Mouse (Mus musculus) adrenal gland, postnatal 10 days (tissue): ENCODE data around the gene Syt8. TPM values are rescaled to one million over a fixed set of nuclear protein-coding genes. Genes with fewer than 3 reads are reported as not detected.
"Not testable (repeated sequence)": the region's sequence is repeated elsewhere in the genome, so short reads cannot be mapped to it uniquely, and the experiment has no call there.

Experiments
- DNase-seq: peaks from one replicate; pipeline ENCODE4 v3.0.0; 2021; ENCODE audit warnings: mixed read lengths
- long read RNA-seq, 2 experiments: library from polyadenylated mRNA; stranded (forward); transcript quantifications; one replicate each; pipeline ENCODE4 v2.0.0; 2021
- total RNA-seq, 2 experiments: library from RNA; stranded (reverse); gene quantifications; 2 replicates each; pipeline ENCODE4 v1.2.3; 2021

Gene Syt8
- total RNA-seq, result not detected
- long read RNA-seq, experiment 1, result 0 reads
- long read RNA-seq, experiment 2, result 0 reads

DNA sequence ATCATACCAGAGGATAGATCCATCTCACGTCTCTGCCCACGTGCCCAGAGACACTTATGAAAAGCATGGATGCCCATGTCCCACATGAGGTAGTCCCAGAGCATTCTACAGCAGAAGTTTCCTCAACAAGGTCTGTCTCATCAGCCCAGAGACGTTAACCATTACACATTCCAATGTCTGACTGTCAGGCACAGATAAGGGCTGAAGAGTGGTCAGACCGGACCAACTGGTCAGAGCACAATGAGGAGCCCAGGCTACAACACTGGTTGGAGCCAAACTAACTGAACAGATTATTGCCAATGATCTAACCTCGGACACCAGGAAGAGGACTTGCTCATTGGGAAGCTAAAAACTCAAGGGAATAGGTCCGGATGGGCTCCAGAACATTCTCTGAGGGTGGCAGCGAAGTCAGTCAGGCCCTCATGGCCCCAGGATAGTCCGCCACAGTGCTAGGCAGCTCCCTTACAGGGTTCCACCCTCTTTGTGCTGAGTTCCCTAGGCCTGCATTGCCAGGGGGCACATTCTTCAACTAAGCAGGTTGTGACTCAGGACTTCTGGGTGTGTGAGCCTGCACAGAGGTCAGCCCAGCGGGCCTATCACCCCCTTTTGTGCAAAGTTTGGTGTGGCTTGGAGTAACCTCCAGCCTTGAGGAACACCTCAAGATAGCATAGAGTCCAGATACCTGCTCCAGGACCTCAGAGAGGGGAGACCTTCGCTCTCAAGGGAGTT is at the start of gene Syt8:
Gene Syt8 (plus strand): TSS at position 714 of the 729 bp plus-strand sequence.
- no peak for DNase-seq

DNA sequence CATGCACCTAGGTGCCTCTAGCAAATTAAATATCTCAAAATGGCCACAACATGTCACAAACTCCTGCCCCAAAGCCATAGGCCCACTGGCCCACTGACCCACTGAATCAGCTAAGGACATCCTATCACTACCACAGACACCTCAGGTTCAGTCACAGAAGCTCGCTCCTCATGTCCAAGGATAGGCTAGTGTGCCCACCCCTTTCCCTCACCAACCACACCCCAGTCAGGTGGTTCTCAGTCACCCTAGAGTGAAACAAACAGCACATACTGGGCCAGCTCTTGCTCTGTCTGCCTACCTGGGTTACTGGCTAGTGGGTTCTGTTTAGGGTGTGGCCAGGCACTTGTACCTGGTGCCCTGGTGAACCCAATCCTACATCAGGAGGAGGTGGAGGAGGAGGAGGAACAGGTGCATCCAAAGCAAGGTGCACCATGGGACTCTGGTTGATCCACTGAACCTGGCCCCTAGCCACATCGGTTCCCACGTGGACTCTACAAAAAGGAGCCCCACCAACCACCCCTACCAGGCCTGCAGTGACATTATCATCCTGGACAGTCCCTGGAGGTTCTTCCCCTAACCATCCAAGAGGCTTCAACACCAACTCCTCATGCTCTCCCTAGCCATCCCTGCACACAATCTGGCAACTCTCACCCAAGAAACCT is 48.8 kb upstream of the Syt8 start:
- no peak for DNase-seq

DNA sequence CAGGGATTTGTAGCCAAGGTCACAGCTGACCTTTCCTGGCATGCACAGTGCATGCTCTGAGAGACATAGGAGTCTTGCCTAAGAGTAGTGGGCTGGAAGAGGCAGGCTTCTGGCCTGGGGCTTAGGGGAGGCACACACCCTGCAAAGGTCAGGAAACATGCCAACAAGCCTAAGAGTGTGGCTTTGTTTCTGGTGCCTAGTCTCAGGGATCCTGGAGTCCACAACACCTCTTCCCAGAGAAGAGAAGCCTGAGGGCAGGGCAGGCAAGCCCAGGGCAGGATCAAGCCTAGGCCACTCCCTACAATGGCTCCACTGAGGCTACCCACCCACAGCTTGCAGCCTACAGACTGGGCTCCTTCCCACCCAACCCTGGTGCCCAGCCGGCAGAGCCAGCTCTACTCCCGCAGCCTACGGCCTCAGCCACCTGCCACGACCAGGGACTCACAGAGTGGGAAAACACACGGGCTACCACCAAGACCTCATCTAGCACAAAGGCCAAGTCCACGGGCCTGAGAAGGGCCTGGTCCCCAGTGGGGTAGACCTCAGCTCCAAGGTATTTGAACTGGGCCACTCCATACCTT is 47.9 kb upstream of the Syt8 start:
- peak; percentile 79 for DNase-seq

DNA sequence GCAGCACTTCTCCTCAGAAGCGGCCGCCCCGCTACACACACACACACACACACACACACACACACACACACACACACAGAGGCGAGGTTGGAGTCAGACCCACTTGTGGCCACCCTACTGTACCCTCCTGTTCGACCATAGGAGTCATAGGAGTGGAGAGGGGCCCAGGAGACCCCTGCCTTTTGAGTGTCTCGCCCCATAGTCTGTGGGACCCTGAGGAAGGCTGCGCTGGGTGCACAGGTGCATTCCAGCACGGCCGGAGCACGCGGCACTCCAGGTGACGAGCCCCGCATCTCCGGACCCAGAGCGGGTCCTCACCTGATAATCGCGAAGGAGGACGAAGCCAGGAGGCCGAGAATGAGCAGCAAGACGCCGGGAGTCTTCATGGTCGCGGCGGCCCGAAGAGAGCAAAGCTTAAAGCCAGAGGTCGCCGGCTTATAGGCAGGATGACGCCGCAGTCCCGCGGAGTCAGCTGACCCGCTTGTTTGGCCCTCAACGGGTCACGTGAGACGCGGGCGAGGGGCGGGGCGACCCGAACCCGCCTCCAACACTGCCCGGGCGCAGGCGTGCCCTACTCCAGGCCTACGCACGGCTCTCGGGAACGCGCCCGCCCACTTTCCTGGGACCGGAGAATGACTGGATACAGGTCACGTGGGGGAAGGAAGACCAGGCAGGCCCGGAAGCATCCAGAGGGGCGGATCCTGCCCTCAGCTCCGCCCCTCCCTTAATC is 47.1 kb upstream of the Syt8 start, which contains the start of gene Ctsd:
Gene Ctsd (minus strand): TSS at position 620 of the 730 bp plus-strand sequence.
- DNase-seq, result peak; percentile 99

DNA sequence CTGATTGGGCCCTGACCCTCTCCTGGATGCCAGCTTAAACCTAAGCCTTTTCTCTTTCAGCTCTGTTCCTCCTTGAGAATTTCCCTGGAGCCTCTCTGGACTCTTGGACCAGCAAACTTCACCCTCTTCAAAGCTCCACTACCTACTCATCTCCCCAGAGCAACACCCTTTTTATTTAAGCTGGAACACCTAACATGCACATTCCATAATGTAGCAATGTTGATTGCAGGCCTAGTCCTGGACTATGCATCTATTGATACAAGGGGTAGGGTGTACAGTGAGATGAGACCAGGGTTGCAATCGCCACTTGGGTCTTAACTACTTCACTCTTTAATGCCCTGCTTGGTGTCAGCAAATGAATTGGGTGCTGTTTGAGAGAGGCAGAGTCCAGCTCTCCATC is 46.5 kb upstream of the Syt8 start:
- no peak for DNase-seq

DNA sequence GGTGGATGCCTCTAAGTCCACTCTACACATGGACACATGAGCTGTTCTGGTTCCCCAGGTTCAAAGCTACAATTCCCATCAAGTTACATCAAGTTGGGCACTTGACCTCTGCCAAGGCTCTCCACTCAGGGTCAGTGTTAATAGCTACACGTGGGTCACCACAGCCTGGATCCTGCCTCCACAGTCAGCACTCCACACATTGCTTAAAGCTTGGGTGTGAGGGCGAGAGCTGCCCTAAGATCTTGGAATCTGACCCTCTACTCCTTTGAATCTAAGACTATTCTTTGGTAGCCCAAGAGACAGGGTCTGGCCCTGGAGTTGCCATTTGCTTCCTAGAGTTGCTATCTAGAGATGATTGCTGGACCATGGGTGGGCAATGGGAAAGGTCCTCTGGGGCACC is 45.9 kb upstream of the Syt8 start:
- DNase-seq, result no peak

DNA sequence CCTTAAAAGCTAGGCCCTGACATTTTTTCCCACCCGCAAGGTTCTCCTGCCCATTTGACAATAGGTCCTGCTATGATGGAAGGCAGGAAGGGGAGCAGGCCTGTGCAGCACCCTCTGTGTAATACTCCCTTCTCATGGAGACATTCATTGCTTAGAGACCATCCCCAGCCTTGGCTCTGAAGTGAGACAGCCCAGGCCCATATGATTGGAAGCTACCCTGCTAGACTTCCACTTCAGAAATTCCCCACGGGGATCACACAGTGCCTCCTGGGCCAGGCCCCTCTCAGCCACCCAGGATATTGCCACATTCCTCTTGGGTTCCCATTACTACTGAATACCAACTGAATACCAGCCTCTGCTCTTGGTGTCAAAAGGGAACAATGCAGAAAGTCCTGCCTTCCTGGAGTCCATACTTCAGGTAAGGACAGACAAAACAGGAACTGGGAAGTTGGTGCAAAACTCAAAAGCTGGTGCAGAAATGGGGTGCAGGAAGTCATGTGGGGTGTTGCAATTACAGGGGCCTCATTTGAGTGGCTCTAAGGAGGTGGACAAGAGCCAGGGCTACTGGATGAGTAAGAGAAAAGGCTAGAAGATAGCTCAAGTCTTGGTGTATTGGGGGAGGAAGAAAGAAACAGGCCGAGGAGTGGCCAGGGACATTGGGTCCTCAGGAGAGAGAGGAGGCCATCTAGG is 44.5 kb upstream of the Syt8 start:
- DNase-seq, result no peak

DNA sequence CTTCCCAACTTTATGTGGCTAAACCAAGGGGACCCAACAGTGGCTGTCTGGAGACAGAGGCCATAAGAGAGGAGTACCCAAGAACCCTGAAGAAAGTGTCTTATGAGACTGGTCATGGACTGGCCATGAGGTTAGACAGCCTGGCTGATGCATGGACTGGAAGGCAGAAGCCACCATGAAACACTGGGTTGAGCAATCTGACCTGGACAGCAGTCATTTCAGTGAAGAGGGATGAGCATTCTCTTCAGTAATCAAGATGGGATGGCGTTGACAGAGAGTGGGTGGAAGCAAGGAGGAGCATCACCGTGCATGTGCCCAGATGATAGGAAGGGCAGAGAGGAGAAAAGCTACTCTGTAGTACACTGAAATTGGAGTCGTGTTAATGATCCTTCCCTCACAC is 43.5 kb upstream of the Syt8 start:
- no peak for DNase-seq

DNA sequence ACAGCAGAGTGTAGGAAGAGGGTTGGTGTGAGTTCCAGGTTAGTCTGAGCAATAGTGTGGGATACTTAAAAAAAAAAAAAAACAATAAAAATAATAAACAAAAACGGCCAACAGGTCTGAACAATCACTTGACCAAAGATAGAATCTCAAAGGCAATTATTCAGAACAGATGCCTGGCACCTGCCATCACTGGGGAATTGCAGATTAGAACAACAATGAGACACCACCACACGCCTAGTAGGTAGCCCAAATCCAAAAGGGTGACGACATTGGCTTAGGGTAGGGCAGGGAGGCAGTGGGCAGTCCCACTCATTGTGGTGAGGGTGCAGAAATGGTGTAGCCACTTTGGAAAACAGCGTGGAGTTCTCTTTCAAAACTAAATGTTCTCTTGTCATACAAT is 43.0 kb upstream of the Syt8 start:
- DNase-seq, result no peak

DNA sequence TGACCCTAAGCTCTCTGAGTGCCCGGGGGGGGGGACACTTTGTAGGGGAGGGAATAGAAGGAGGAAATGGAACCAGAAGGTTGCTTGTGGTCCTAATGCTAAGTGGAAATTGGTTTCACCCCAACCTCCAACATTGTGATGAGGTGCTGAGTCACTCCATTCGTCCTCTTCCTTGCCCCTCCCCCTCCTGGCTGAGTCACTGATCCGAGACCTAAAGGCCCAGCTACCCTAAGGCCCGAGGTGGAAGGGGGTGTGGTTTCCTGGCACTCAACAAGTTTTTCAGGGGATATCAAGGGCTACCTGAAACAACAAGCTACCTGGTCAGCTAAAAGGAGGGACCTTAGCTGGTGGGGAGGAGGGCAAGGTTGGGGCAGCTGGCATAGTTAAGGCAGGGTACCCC is 41.5 kb upstream of the Syt8 start:
- DNase-seq, result peak; percentile 81

DNA sequence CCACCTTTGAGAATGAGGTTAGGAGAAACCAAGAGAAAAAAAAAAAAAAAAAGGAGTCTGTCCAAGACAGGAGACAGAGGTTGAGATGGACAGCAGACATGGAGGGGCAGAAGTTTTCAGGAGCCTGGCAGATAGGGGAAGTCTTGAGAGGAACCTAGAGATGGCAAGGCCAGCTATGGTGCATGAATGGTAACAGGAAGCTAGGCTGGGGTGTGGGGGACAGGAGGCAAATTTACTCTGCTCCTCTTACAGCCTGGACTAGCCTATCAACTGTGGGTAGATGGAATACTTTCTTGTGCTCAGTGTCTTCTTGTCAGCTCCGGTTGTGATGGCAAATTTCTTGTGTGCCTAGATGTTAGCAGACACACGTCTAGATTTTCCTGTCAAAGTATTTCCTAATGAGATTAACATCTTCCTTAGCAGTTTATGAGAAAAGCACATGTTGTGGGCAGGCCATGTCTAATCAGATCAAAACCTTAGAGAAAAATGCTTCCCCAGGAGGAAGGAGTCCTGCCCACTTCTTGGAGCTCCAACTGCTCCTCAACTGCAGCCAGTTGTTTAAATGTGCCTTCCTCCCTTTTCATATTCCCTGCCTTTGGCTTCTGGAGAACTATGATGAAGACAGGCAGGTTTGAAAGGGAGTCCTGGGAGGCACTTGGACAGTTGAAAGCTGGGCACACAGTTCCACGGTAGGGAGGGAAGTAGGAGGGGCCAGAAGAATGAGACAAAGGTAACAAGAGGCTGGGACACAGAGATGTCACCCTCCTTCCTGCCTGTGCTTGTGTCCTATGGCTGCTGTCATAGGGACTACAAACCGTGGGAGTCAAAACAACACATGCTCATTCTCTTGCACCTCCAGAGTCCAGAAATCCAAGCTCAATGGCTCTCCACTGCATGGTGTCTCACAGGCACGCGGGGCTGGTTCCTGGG is 40.1 kb upstream of the Syt8 start:
- DNase-seq, result no peak

DNA sequence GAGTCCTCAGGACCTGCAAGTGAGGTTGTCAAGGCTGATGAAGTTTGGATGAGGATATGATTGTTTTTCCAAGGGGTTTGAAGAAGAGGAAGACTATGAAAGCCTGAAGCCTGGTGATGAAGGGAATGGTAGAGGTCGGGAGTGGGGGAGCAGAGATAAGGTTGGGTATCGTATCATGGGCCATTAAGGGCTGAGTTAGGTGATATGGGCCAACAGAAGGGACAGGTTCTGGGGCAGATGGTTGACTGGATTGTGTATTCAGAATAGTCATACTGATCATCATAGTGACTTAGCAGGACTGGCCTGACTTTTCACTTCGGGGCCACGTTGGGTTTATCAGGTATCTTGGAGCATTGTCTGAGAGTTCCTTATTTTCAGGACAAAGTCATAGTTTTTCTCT is 39.2 kb upstream of the Syt8 start:
- DNase-seq, result no peak

DNA sequence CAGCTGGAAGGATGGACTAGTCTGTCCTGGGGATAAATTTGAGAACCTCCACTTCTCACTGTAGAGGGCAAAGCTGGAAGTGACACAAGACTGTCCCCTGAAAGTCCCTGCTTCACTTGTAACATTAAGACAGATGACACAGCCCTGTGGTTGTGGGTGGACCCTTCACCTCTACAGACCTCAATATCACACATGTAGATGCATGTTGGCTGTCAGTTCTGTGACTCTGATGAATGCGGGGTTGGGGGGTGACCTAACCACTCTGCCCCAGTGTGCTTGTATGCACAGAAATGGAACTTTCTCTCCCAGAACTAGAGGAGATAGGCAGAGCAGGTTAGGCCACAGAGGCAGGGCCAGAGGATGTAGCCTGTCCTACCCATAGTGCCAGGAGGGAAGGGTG is 38.0 kb upstream of the Syt8 start:
- DNase-seq, result no peak

DNA sequence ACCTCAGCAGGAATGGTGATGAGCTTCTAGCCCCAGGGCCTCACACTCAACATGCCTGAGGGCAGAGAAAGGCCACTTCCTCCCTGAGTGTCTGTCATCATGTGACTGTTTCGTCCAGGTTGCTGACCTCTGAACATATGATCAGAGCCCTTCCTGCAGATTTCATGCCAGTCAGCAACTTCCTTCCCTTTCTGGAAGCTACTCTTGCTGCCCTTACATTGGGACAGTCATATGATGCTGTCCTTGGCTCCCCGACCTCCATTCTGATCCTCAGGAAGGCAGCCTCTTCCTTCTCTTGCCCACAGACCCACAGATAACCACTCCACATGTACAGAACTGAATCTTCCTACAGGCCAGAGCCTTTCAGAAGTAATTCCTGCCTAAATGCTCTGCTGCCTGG is 36.6 kb upstream of the Syt8 start:
- no peak for DNase-seq

DNA sequence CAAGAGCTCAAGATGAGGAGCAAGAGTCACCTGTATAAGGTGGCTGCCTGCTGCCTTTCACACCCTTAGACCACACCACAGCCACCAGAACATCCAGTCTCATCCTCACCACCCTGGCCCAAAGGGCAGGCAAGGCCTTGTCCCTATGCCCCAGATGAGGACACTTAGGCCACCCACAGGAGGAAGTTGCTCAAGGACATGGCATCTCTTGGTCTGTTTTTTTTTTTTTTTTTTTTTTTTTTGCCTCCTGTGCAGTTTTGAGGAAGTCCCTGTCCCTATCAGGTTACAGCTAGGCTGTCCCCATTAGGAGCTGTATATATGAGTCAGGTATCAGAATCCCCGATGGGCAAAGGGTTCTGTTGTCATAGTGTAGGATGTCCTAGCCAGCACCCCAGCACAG is 35.4 kb upstream of the Syt8 start:
- DNase-seq, result no peak

DNA sequence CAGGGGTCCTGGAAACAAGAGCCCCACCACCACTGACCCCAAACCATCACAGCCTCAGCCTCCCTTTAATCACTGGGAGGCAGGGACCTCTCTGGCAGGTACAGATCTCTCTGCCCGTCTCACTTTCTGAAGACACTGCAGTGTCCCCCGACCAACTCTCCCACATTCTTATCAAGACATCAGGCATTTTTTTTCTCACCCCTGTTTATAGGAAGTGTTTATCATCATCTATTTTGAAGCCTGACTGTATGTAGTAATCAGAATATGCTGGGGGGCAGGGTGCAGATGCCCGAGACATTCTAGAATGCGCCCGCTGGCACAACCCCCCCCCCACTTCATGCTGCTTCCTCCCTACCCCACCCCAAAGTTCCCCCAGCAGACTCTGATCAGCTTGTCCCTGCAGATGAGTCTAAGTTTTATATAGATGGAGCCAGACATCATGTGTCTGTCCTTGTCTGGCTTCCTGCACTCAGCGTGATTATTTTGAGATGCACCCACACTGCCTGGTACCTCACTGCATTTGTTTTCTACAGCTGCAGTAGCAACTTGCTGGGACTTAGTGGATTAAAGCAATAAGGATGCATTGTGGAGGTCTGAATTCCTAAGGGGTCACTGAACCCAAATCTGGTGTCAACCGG is 34.4 kb upstream of the Syt8 start:
- no peak for DNase-seq

DNA sequence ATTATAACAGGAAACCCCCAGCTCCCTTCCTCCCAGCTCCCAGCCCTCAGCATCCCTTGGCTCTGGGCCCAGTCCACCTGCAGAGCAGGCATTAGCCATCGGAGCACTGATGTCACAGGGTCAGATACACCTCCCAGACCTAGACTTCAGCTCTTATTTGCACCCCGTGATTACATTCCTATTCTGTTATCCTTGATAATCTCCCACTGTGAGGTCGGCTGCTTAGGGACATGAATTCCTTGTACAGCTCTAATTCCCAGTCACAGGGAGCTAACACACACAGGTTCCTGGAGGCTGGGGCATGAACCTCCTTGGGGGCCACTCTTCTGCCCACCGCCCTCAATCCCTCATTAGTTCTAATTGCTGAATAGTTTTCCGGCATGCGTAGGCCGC is 33.9 kb upstream of the Syt8 start:
- DNase-seq, result no peak

DNA sequence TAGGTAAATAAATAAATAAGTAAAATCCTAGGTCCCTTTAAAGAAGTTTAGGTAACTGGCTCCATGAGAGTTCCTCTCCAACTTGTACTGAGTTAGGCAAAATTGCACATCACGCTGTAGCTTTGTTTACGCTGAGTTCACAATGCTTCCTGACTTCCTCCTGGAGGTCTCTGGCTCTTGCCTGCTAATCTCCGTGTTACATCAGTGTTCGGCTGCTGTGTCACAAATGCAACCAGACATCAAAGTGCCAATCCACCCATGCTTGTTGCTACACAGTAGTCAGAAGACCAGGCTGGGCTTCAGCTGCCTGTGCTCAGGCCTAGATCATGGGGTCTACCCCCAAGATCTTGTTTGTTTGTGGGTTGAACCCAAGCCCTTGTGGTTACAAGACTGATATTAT is 31.1 kb upstream of the Syt8 start:
- DNase-seq, result no peak

DNA sequence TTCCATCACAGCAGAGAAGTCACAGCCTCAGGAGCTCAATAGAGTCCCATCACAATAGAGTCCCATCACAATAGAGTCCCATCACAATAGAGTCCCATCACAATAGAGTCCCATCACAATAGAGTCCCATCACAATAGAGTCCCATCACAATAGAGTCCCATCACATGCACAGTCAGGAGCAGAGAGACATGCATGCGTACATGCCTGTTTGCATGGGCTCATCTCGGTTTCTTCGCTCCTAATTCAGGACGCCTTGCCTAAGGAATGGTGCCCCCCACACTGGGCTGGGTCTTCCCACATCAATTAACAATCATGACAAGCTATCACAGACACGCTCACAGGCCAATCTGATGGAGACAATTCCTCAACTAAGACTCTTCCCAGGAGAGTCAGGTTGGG is 29.5 kb upstream of the Syt8 start:
- DNase-seq, result not testable (repeated sequence)

DNA sequence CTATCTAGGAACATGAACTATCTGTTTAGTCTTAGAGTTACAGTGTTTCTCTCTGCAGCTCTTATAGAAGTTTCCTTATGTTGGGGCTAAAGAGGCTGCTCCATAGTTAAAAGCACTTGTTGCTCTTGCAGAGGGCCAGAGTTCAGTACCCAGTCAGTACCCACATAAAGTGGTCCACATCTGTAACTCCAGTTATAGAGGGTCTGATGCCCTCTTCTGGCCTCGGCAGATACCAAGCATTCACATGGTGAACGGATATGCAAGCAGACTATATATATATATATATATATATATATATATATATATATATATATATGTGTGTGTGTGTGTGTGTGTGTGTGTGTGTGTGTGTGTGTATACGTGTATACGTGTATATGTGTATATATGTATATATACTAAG is 26.7 kb upstream of the Syt8 start:
- DNase-seq, result no peak

DNA sequence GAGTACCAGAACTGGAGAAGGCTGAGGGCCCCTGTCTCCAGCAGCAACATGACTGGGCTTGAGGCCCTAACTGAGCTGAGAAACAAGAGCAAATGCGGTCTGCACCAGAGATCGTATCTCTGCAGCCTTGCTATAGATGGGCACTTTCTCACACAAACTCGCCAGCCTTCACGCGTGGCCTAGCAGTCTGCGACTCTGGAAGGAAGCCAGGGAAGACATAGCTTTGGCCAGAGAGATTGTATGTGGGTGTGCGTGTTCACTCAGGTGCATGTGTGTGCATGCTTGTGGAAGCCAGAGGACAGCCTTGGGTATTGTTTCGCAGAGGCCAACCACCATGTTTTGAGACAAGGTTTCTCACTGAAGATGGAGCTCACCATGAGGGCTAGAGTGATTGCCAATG is 26.0 kb upstream of the Syt8 start:
- DNase-seq, result no peak
